11 mouse cellular contexts compared by ENCODE assay signal in genomic region chr12:107953044-107953684, GRCm38 (mm10). TPM values are rescaled to one million over a fixed set of nuclear protein-coding genes. Genes with fewer than 3 reads are reported as not detected.
A peak's percentile ranks its signal among the peaks of the same experiment; 100 is the strongest.
DNase-seq lines count a peak whose midpoint lies in the region; ATAC-seq and TF ChIP-seq lines count a peak whose summit lies in the region.
"Had no signal": no experiment of that assay in that cellular context is flagged by ENCODE, and none has a peak within 500 bp of the region (broad histone marks: within the 10 kb centered on the region; RNA-seq: fewer than 3 reads in every experiment).

No protein-coding gene starts in this region.

- no peak overlapping the region for H3K9ac ChIP-seq in midbrain, embryonic 13.5 days (replicated peaks)
- H3K9ac ChIP-seq in stomach, postnatal 0 days (ENCODE audit: low read length) = no peak overlapping the region
- H3K9ac ChIP-seq: stomach, embryonic 15.5 days had no signal

- intact Hi-C loops in gastrocnemius, adult 2 months (cut with DNase I) = no loop called here
- intact Hi-C loops in gastrocnemius, postnatal 14 days (cut with DNase I; ENCODE audit: low total_unique reads) = no loop called here

- TF ChIP-seq CTCF in gastrocnemius, adult 2 months (IDR thresholded peaks at IDR 0.05) = no peak
- TF ChIP-seq CTCF in stomach, postnatal 0 days (IDR thresholded peaks at IDR 0.05; ENCODE audit: low read depth) = no peak

- H3K4me2 ChIP-seq in midbrain, embryonic 13.5 days (replicated peaks) = no peak overlapping the region
- peak overlapping the region; percentile 41; the same call in 1 of the 2 replicates for H3K4me2 ChIP-seq in stomach, postnatal 0 days (replicated peaks; ENCODE audit: low read depth)

- 90% methylated on average over 16 of the region's 16 CpGs for WGBS in midbrain, embryonic 13.5 days
- 93% methylated on average over 16 of the region's 16 CpGs for WGBS in midbrain, embryonic 10.5 days
- 57% methylated on average over 16 of the region's 16 CpGs for WGBS in stomach, postnatal 0 days

- H3K27me3 ChIP-seq in midbrain, embryonic 13.5 days = no peaks in the 10 kb centered on the region
- H3K27me3 ChIP-seq in midbrain, embryonic 10.5 days (ENCODE audit: low read depth, poor library complexity, severe bottlenecking) = no peaks in the 10 kb centered on the region
- no peaks in the 10 kb centered on the region for H3K27me3 ChIP-seq in stomach, postnatal 0 days (ENCODE audit: control insufficient read depth, insufficient read depth, low read length)
- H3K27me3 ChIP-seq: stomach, embryonic 15.5 days had no signal

- H3K4me1 ChIP-seq in midbrain, embryonic 13.5 days (replicated peaks) = peaks cover 48% of the 10 kb centered on the region
- peaks cover 17% of the 10 kb centered on the region for H3K4me1 ChIP-seq in midbrain, embryonic 10.5 days
- peaks cover 7% of the 10 kb centered on the region; the same call in 1 of the 2 replicates for H3K4me1 ChIP-seq in stomach, postnatal 0 days (replicated peaks; ENCODE audit: control insufficient read depth, insufficient read depth)

- H3K27ac ChIP-seq in gastrocnemius, adult 2 months = no peak overlapping the region
- H3K27ac ChIP-seq in midbrain, embryonic 13.5 days = peak overlapping the region; percentile 17; the same call in 1 of the 2 replicates
- no peak overlapping the region for H3K27ac ChIP-seq in midbrain, embryonic 10.5 days (replicated peaks)
- no peak overlapping the region for H3K27ac ChIP-seq in stomach, postnatal 0 days (replicated peaks)
- H3K27ac ChIP-seq: stomach, embryonic 15.5 days had no signal

- peak overlapping the region; percentile 63 for H3K4me3 ChIP-seq in gastrocnemius, adult 2 months
- no peak overlapping the region for H3K4me3 ChIP-seq in midbrain, embryonic 13.5 days (replicated peaks)
- no peak overlapping the region for H3K4me3 ChIP-seq in midbrain, embryonic 10.5 days
- no peak overlapping the region for H3K4me3 ChIP-seq in stomach, postnatal 0 days (ENCODE audit: low read depth, low read length)
- H3K4me3 ChIP-seq: stomach, embryonic 15.5 days had no signal

- no peaks in the 10 kb centered on the region for H3K36me3 ChIP-seq in midbrain, embryonic 13.5 days
- no peaks in the 10 kb centered on the region for H3K36me3 ChIP-seq in midbrain, embryonic 10.5 days
- no peaks in the 10 kb centered on the region for H3K36me3 ChIP-seq in stomach, postnatal 0 days (ENCODE audit: control insufficient read depth, insufficient read depth, low read length)
- H3K36me3 ChIP-seq: stomach, embryonic 15.5 days had no signal

- no peak for DNase-seq in gastrocnemius, adult 2 months
- DNase-seq in gastrocnemius, postnatal 14 days = no peak
- no peak for DNase-seq in midbrain, embryonic 10.5 days (ENCODE audit: low spot score)
- peak; percentile 62 for DNase-seq in induced T-regulatory cell, adult 2 months (ENCODE audit: low read depth)
- no peak for DNase-seq in stomach, postnatal 0 days (ENCODE audit: low spot score)
- DNase-seq in thymus, postnatal 4 days = no peak
- DNase-seq in embryo, embryonic 11 days = no peak
- DNase-seq: lung, postnatal 4 days had no signal

- TF ChIP-seq EP300 in stomach, postnatal 0 days (optimal IDR thresholded peaks at IDR 0.05) = no peak

- no peaks in the 10 kb centered on the region for H3K9me3 ChIP-seq in midbrain, embryonic 13.5 days
- H3K9me3 ChIP-seq in midbrain, embryonic 10.5 days (replicated peaks) = no peaks in the 10 kb centered on the region
- no peaks in the 10 kb centered on the region for H3K9me3 ChIP-seq in stomach, postnatal 0 days (ENCODE audit: control insufficient read depth, low read length)
- H3K9me3 ChIP-seq: stomach, embryonic 15.5 days had no signal

- ATAC-seq in midbrain, embryonic 13.5 days = no peak
- ATAC-seq in stomach, postnatal 0 days (ENCODE audit: low FRiP score, low TSS enrichment) = no peak

RNA-seq across cellular contexts. Expression of gene Bcl11b, which starts 50.2 kb away (rescaled TPM):
- under 1 TPM in 1 of 2 experiments, not detected in 1; 0.11 TPM for total RNA-seq in gastrocnemius, adult 2 months (2021)
- under 1 TPM; 0.06 to 0.11 TPM for total RNA-seq in gastrocnemius, postnatal 14 days (2021)
- polyA plus RNA-seq in midbrain, embryonic 13.5 days (2015; fragmentation: Nextera tagmentation; extraction: Ambion mirVana) = 19.2 and 27.0 TPM in 2 replicates
- polyA plus RNA-seq in midbrain, embryonic 10.5 days (2016; fragmentation: Nextera tagmentation; extraction: Ambion mirVana) = 2.5 and 3.9 TPM in 2 replicates
- 4.6 TPM in 2 replicates for polyA plus RNA-seq in stomach, postnatal 0 days (2015; fragmentation: Nextera tagmentation; extraction: Ambion mirVana)
- polyA plus RNA-seq: C2C12 had no signal
